Mouse (Mus musculus) neural tube, embryonic 15.5 days (tissue): ENCODE measurements around the gene Tfb2m. TPM values are rescaled to one million over a fixed set of nuclear protein-coding genes. Genes with fewer than 3 reads are reported as not detected.

Source experiments
- ATAC-seq: fragments of 200-750 bp; cut with Nextera tagmentation; 2 replicates; pipeline ENCODE4 v1.8.0; 2017; ENCODE audit warnings: mild to moderate bottlenecking, moderate TSS enrichment, moderate library complexity; ENCODE audit not compliant: low FRiP score
- H3K27ac ChIP-seq: fragments of 300-500 bp; sonication (generic); replicated peaks from 2 replicates; pipeline ENCODE4 v1.5.1; 2015; ENCODE audit warnings: mild to moderate bottlenecking, inconsistent platforms
- H3K27me3 ChIP-seq: fragments of 300-500 bp; sonication (generic); replicated peaks from 2 replicates; pipeline ENCODE4 v1.6.1; 2015; ENCODE audit warnings: inconsistent platforms
- H3K36me3 ChIP-seq: fragments of 300-500 bp; sonication (generic); 2 replicates; pipeline ENCODE4 v1.6.1; 2015; ENCODE audit warnings: inconsistent platforms
- H3K4me1 ChIP-seq: fragments of 300-500 bp; sonication (generic); 2 replicates; pipeline ENCODE4 v1.6.1; 2015; ENCODE audit warnings: inconsistent platforms
- H3K4me2 ChIP-seq: fragments of 300-500 bp; sonication (generic); 2 replicates; pipeline ENCODE4 v1.6.1; 2015; ENCODE audit warnings: inconsistent platforms, mild to moderate bottlenecking, moderate library complexity
- H3K4me3 ChIP-seq: fragments of 300-500 bp; sonication (generic); replicated peaks from 2 replicates; pipeline ENCODE4 v1.5.1; 2015; ENCODE audit warnings: mild to moderate bottlenecking, inconsistent platforms
- H3K9ac ChIP-seq: fragments of 300-500 bp; sonication (generic); replicated peaks from 2 replicates; pipeline ENCODE4 v1.6.1; 2015; ENCODE audit warnings: mild to moderate bottlenecking, inconsistent platforms
- H3K9me3 ChIP-seq: fragments of 300-500 bp; sonication (generic); replicated peaks from 2 replicates; pipeline ENCODE4 v1.6.1; 2016; ENCODE audit warnings: inconsistent platforms
- WGBS: fragments of 180-500 bp; shearing (Covaris S2); methylation state at CpG from one replicate; pipeline ENCODE4 v1.1.7; 2015; ENCODE audit warnings: mixed read lengths; 5-methylcytosine and 5-hydroxymethylcytosine counted together
- polyA plus RNA-seq: library from polyadenylated mRNA; unstranded; fragments of >200 nt; fragmentation: Nextera tagmentation; extraction: Ambion mirVana; gene quantifications from 2 replicates; pipeline ENCODE4 v1.2.1, GENCODE M21; 2015

The Tfb2m gene
- polyA plus RNA-seq, 1 experiment from 2014 or later = 29.6 TPM

GRCm38 (mm10) chr1:179539054-179539453 lies 7.0 kb downstream of the Tfb2m start:
- no peak for ATAC-seq
- Histone ChIP-seq H3K27ac (no peak overlapping the region), H3K4me2 (no peak overlapping the region), H3K4me1 (no peaks in the 10 kb centered on the region), H3K36me3 (peaks cover 45% of the 10 kb centered on the region), H3K4me3 (no peak overlapping the region), H3K9ac (no peak overlapping the region), H3K27me3 (no peaks in the 10 kb centered on the region), H3K9me3 (no peaks in the 10 kb centered on the region)
- 92% methylated on average over 3 of the region's 3 CpGs for WGBS

GRCm38 (mm10) chr1:179519901-179520300 lies 26.2 kb downstream of the Tfb2m start:
- no peak for ATAC-seq
- H3K9ac ChIP-seq = no peak overlapping the region
- no peaks in the 10 kb centered on the region for H3K36me3 ChIP-seq
- 82% methylated on average over 3 of the region's 3 CpGs for WGBS
- no peaks in the 10 kb centered on the region for H3K9me3 ChIP-seq
- no peak overlapping the region for H3K4me3 ChIP-seq
- H3K27me3 ChIP-seq = 0 out of 2 replicates have a peak, but pooled peaks cover 3% of the 10 kb centered on the region
- H3K4me2 ChIP-seq = no peak overlapping the region
- H3K4me1 ChIP-seq = peaks cover 12% of the 10 kb centered on the region
- no peak overlapping the region for H3K27ac ChIP-seq

DNA sequence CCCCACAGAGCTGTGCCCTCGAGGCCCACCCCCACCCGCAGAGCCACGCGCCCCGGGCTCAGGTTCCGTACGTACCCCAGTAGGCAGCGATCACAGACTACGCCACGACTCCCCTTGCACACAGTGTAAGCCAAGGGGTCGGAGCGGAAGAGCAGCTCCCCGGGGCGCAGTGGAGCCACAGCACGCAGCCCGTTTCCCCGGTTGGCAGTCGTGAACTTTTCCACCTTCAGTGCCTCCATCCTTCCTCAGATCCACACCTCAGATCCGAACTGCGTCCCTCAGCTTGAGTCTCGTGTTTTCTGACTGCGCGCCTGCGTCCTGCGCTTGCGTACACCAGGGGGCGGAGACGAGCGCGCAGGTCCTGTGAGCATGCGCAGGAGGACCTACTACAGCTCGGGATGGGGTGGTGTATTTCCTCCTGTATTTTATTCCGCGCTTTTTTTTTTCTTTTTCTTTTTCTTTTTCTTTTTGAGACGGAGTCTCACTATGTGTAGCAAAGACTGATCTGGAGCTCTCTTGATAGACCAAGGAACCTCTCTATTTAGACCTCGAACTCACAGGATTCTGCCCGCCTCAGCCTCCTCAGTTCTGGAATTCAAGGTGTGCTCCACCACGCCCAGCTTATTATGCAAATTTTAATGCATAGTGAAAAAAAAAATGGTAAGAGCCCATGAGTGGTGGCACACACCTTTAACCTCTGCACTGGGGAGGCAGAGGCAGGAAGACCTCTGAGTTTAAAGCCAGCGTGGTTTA lies 28.2 kb downstream of the Tfb2m start, which contains the start of gene Smyd3:
Gene Smyd3 (minus strand): TSS at position 329 of the 753 bp plus-strand sequence.
- Histone ChIP-seq H3K27ac (0 out of 2 replicates have a peak within 1 kb of the TSS, but pooled peaks have one; percentile 42), H3K27me3 (0 out of 2 replicates have a peak, but pooled peaks cover 3% of the 10 kb centered on the region), H3K9ac (peak within 1 kb of the TSS; percentile 63), H3K9me3 (no peaks in the 10 kb centered on the region), H3K4me3 (peak within 1 kb of the TSS; percentile 62), H3K36me3 (no peaks in the 10 kb centered on the region), H3K4me1 (peaks cover 12% of the 10 kb centered on the region), H3K4me2 (peak within 1 kb of the TSS; percentile 97)
- peak; percentile 92 for ATAC-seq
- WGBS = 7% methylated on average over 39 of the region's 39 CpGs

- Histone ChIP-seq H3K27me3 (0 out of 2 replicates have a peak, but pooled peaks cover 3% of the 10 kb centered on the region), H3K9me3 (no peaks in the 10 kb centered on the region), H3K9ac (peak overlapping the region; percentile 63), H3K4me2 (peak overlapping the region; percentile 97), H3K36me3 (no peaks in the 10 kb centered on the region), H3K27ac (0 out of 2 replicates have a peak overlapping the region, but pooled peaks have one; percentile 42), H3K4me1 (peaks cover 12% of the 10 kb centered on the region), H3K4me3 (peak overlapping the region; percentile 62)
- ATAC-seq = peak; percentile 60
- under 1% methylated on average over 21 of the region's 21 CpGs for WGBS
These were observed 28.9 kb downstream of the Tfb2m start for GRCm38 (mm10) chr1:179516941-179517712.

- Histone ChIP-seq H3K27me3 (0 out of 2 replicates have a peak, but pooled peaks cover 3% of the 10 kb centered on the region), H3K36me3 (no peaks in the 10 kb centered on the region), H3K27ac (no peak overlapping the region), H3K4me1 (peaks cover 8% of the 10 kb centered on the region), H3K4me3 (no peak overlapping the region), H3K9ac (no peak overlapping the region), H3K9me3 (no peaks in the 10 kb centered on the region), H3K4me2 (no peak overlapping the region)
- no peak for ATAC-seq
- WGBS = 86% methylated on average over 7 of the region's 7 CpGs
These were observed 34.2 kb downstream of the Tfb2m start for GRCm38 (mm10) chr1:179511895-179512294.

DNA sequence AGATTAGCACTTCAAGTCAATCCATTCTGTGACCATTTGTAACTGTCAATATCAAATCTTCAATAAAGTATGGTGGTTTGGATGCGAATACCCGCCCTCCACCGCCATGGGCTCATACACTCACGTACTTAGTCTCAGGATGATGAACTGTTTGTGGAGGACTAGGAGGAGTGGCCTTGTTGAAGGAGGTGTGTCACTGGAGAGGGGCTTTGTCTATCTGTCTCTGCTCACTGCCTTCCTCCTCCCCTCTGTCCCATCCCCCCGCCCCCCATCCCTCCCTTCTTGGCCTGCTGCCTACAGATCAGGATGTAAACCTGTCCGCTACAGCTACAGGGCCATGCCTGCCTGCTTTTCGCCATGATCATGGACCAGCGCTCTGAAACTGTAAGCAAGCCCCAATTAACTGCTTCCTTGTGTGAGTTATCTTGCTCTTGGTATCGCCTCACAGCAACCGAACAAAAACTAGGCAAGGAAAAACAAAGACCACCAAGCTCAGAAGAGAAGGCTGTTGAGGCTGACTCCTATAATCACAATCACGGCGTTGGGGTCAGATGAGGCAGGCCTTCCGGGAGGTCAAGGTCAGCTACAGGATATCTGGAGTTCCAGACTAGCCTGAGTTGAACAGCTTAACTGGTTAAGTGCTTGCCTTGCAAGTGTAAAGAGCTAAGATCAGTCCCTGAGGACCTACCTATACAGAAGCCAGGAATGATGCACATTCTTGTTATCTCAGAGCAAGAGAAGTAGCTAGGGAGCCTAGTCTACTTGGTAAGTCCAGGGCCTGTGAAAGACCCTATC lies 35.3 kb downstream of the Tfb2m start:
- Histone ChIP-seq H3K4me3 (no peak overlapping the region), H3K4me1 (no peaks in the 10 kb centered on the region), H3K4me2 (no peak overlapping the region), H3K27ac (no peak overlapping the region), H3K9me3 (no peaks in the 10 kb centered on the region), H3K9ac (no peak overlapping the region), H3K27me3 (no peaks in the 10 kb centered on the region), H3K36me3 (no peaks in the 10 kb centered on the region)
- ATAC-seq = no peak
- WGBS = 84% methylated on average over 13 of the region's 13 CpGs

DNA sequence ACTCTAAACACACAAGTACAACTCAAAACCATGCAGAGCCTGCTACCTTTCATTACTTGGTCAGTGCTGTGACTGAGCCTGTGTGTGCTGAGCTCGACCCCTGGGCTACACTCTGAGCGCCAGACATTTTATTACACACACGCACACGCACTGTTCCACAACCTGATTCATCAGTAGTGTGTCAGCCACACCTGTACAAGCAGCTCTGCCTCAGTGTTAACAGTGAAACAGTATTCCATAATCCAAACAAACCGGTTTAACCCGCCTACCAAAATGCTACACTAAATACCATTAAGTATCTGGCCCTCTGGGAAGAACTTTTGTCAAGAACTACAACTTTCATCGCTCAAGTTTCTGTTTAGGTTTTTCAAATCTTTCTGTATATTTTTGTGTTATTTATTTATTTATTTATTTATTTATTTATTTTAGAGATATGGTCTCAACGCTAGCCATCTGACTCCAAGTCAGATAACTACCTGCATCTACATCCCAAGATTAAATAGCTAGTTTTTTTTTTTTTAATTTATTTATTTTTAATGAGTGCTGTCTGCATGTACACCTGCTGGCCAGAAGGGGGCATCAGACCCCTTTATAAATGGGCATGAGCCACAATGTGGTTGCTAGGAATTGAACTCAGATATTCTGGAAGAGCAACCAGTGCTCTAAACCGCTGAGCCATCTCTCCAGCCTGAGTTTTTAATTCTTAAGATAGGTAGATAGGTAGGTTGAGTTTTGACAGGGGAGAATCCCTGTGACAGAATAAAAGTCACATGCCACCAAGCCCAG lies 39.3 kb downstream of the Tfb2m start:
- H3K27me3 ChIP-seq = no peaks in the 10 kb centered on the region
- H3K4me1 ChIP-seq = no peaks in the 10 kb centered on the region
- H3K36me3 ChIP-seq = no peaks in the 10 kb centered on the region
- H3K9me3 ChIP-seq = no peaks in the 10 kb centered on the region
- H3K27ac ChIP-seq = no peak overlapping the region
- H3K9ac ChIP-seq = no peak overlapping the region
- no peak overlapping the region for H3K4me2 ChIP-seq
- WGBS = 66% methylated on average over 9 of the region's 9 CpGs
- ATAC-seq = no peak
- H3K4me3 ChIP-seq = no peak overlapping the region

DNA sequence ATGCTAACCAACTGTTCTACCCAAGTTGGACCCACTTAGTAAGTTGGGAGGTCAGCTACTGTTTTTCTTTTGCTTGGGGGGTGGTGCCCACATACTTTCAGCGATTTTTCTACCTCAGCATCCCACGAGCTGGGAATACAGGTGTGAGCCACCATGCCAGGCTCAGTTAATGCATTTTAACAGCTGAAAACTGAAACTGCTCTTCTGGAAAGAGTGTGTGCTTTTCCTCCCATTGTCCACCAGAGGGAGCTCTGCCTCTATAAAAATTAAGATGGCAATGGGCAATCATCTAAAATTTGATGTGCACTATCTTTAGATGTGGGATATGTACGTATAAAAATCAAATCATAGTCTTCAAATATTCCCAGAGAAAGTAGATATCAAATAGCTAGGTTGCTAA lies 43.5 kb downstream of the Tfb2m start:
- WGBS = 17% methylated on average over 3 of the region's 3 CpGs
- Histone ChIP-seq H3K4me2 (no peak overlapping the region), H3K4me1 (no peaks in the 10 kb centered on the region), H3K27me3 (no peaks in the 10 kb centered on the region), H3K9ac (no peak overlapping the region), H3K9me3 (no peaks in the 10 kb centered on the region), H3K27ac (no peak overlapping the region), H3K4me3 (no peak overlapping the region), H3K36me3 (no peaks in the 10 kb centered on the region)
- ATAC-seq = no peak

DNA sequence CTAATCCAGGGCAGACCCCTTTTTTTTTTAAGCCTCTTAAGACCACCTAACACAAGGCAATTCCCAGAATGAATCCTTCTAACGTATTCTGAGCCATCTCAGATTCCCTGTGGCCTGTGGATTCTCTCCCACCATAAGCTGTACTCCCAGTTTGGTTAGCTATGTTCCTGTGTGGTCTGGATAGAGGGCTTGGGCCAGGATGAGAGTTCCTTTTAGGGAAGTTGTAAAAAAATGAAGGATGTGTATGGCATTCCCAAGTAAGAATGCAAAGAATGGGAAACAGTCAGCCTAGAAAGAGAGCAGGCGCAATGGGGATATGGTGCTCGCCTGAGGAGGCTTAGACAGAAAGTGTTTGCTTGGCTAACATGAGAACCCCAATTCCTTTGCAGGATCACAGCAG lies 46.8 kb downstream of the Tfb2m start:
- H3K9me3 ChIP-seq = no peaks in the 10 kb centered on the region
- no peak overlapping the region for H3K9ac ChIP-seq
- WGBS = 89% methylated on average over 3 of the region's 3 CpGs
- no peak for ATAC-seq
- no peak overlapping the region for H3K27ac ChIP-seq
- no peaks in the 10 kb centered on the region for H3K4me1 ChIP-seq
- H3K27me3 ChIP-seq = no peaks in the 10 kb centered on the region
- H3K36me3 ChIP-seq = no peaks in the 10 kb centered on the region
- H3K4me2 ChIP-seq = no peak overlapping the region
- no peak overlapping the region for H3K4me3 ChIP-seq

DNA sequence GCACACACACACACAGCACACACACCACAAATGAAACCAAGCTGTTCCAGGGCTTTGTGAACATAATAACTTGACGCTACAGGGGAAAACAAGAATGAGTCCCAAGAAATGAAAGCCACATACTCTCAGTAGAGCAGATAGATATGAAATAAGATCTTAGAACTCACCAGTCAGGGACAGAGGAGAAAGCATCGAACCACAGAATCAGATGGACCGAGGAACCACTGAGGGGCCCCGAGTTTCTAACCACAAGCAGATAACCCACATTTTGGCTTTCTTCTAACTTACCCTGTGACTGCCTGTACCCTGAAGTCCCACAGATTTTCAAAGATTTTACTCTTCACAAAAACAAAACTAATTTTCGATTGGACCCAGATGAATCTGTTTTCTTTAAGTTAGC lies 53.2 kb downstream of the Tfb2m start:
- Histone ChIP-seq H3K27me3 (no peaks in the 10 kb centered on the region), H3K9ac (no peak overlapping the region), H3K4me2 (no peak overlapping the region), H3K27ac (no peak overlapping the region), H3K4me3 (no peak overlapping the region), H3K36me3 (no peaks in the 10 kb centered on the region), H3K9me3 (no peaks in the 10 kb centered on the region), H3K4me1 (peaks cover 10% of the 10 kb centered on the region)
- ATAC-seq = no peak
- 89% methylated on average over 5 of the region's 5 CpGs for WGBS

DNA sequence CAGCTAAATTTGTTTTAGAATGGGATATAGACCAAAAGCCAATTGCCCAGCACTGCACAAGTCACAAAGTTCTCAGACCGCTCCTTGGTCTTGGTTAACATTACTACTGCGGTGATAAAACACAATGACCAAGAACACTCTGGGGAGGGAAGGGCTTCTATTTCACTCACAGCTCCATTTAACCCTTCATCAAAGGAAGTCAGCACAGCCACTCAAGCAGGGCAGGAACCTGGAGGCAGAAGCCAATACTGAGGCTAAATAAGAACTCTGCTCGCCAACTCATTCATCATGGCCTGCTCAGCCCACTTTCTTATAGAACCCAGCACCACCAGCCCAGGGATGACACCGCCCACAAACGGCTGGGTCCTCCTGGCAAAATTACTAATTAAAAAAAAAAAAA lies 57.5 kb downstream of the Tfb2m start:
- H3K27me3 ChIP-seq = no peaks in the 10 kb centered on the region
- WGBS = 85% methylated on average over 5 of the region's 5 CpGs
- no peak overlapping the region for H3K9ac ChIP-seq
- ATAC-seq = no peak
- no peaks in the 10 kb centered on the region for H3K36me3 ChIP-seq
- H3K27ac ChIP-seq = no peak overlapping the region; the same call in 1 of the 2 replicates
- no peak overlapping the region for H3K4me2 ChIP-seq
- H3K4me3 ChIP-seq = no peak overlapping the region
- no peaks in the 10 kb centered on the region for H3K9me3 ChIP-seq
- peaks cover 11% of the 10 kb centered on the region for H3K4me1 ChIP-seq
